Mouse (Mus musculus) layer of hippocampus, adult 9-10 months (tissue): Measurements from ENCODE around the gene Mpl.

Source experiments
- DNase-seq: peaks from one replicate; pipeline ENCODE4 v3.0.0; 2022; ENCODE audit warnings: low spot score

Gene Mpl

GRCm38 (mm10) chr4:118457345-118457975 is at the start of gene Mpl:
TSS of gene Mpl (minus strand) at chr4:118457513.
- DNase-seq = no peak

GRCm38 (mm10) chr4:118505551-118505950 is 48.2 kb upstream of the Mpl start:
- no peak for DNase-seq

GRCm38 (mm10) chr4:118500792-118501191 is 43.5 kb upstream of the Mpl start:
- DNase-seq = no peak

- no peak for DNase-seq
These were observed 42.9 kb upstream of the Mpl start for GRCm38 (mm10) chr4:118500171-118500724.

GRCm38 (mm10) chr4:118490461-118490860 is 33.1 kb upstream of the Mpl start:
- no peak for DNase-seq

- no peak for DNase-seq
These were observed 32.4 kb upstream of the Mpl start, which contains the start of gene Tie1 for GRCm38 (mm10) chr4:118489717-118490132. TSS of gene Tie1 (minus strand) at chr4:118490061.

- DNase-seq = no peak
These were observed 19.6 kb upstream of the Mpl start for GRCm38 (mm10) chr4:118476773-118477530.

GRCm38 (mm10) chr4:118472687-118473086 is 15.4 kb upstream of the Mpl start:
- DNase-seq = no peak

- no peak for DNase-seq
These were observed 14.0 kb upstream of the Mpl start for GRCm38 (mm10) chr4:118471281-118471680.

GRCm38 (mm10) chr4:118465697-118466163 is 8.4 kb upstream of the Mpl start:
- no peak for DNase-seq

GRCm38 (mm10) chr4:118464956-118465355 is 7.6 kb upstream of the Mpl start:
- DNase-seq = no peak

GRCm38 (mm10) chr4:118446415-118447153 is 10.7 kb downstream of the Mpl start:
- no peak for DNase-seq

- DNase-seq = no peak
These were observed 11.4 kb downstream of the Mpl start for GRCm38 (mm10) chr4:118445781-118446414.

- DNase-seq = no peak
These were observed 12.2 kb downstream of the Mpl start for GRCm38 (mm10) chr4:118445088-118445487.

GRCm38 (mm10) chr4:118437829-118438253 is 19.5 kb downstream of the Mpl start:
- DNase-seq = no peak

- DNase-seq = peak; percentile 73
These were observed 20.3 kb downstream of the Mpl start, which contains the start of gene Cdc20 for GRCm38 (mm10) chr4:118436820-118437603. TSS of gene Cdc20 (minus strand) at chr4:118437352.

- no peak for DNase-seq
These were observed 25.0 kb downstream of the Mpl start for GRCm38 (mm10) chr4:118432332-118432731.

- DNase-seq = no peak
These were observed 28.0 kb downstream of the Mpl start for GRCm38 (mm10) chr4:118429215-118429895.

- DNase-seq = no peak
These were observed 28.6 kb downstream of the Mpl start for GRCm38 (mm10) chr4:118428531-118429214.
